27 mouse cellular contexts compared by ENCODE assay signal in the genomic region with DNA sequence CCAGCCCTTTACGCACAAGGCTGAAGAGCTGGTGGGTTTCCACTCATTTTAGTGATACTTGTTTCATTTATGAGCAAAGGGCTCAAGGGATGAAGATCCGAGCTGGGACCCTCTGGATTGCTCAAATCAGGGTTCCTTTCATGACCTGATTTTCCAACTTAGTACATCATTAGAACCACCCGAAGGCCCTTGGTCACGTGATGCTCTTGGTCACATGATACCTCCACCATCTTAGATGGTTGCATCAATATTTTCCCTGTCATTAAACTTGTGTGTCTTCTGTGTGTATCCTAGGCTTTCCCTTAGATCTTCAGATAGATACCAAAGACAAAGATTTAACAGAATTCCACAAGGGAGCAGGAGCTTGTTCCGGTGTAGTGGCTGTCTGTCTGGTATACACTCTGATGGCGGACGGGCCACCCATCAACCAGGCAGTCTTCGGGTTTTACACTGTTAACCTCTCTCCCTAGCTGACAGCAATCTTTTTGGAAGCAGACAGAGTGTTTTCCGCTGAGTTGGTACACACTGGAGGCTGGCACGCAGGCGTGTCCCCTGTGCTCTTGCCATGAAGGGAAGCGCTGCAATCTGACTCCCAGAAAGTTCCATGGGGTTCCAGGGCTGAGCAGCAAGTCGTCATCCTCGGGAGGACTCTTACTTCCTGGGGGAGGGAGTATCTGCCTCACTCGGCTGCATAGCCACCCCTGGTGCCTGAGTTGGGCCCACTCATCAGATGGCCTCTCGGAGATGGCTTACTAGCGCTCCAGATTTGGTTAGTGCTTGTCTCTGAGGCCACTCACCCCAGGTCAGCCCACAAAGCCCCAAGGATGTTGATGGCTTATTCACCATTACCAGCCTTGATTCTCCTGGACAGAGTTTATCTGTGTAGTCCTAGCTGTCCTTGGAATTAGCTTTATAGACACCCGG.
DNase-seq lines count a peak whose midpoint lies in the region; TF ChIP-seq lines count a peak whose summit lies in the region.
"Had no signal": no experiment of that assay in that cellular context is flagged by ENCODE, and none has a peak within 500 bp of the region (broad histone marks: within the 10 kb centered on the region; RNA-seq: fewer than 3 reads in every experiment).

No protein-coding gene starts in this region.

- H3K36me3 ChIP-seq in C2C12 (ENCODE audit: control insufficient read depth, insufficient read depth): no peaks in the 10 kb centered on the region
- H3K36me3 ChIP-seq: embryonic facial prominence, embryonic 15.5 days; intestine, embryonic 15.5 days; midbrain, embryonic 13.5 days; neural tube, embryonic 15.5 days had no signal

- peaks cover 78% of the 10 kb centered on the region for H3K79me3 ChIP-seq in C2C12 (ENCODE audit: low read depth)

- H3K79me2 ChIP-seq in C2C12 (ENCODE audit: control insufficient read depth, insufficient read depth): peaks cover 100% of the 10 kb centered on the region

- no peak for TF ChIP-seq CTCF in C2C12 (IDR thresholded peaks at IDR 0.05; ENCODE audit: control insufficient read depth, insufficient read depth, insufficient read length)

- no peak overlapping the region for H3K4me3 ChIP-seq in C2C12 (ENCODE audit: insufficient read depth, poor library complexity, severe bottlenecking)
- H3K4me3 ChIP-seq: embryonic facial prominence, embryonic 10.5 days; embryonic facial prominence, embryonic 15.5 days; forebrain, embryonic 13.5 days; intestine, embryonic 15.5 days; liver, embryonic 12.5 days; midbrain, embryonic 13.5 days; neural tube, embryonic 15.5 days had no signal

- peak; percentile 71 for DNase-seq in gastrocnemius, adult 18-20 months (ENCODE audit: low spot score)
- DNase-seq in gastrocnemius, postnatal 10 days: no peak
- peak; percentile 58 for DNase-seq in ES-CJ7 (ENCODE audit: low read depth, low spot score)
- DNase-seq in gastrocnemius, adult 8-10 months (ENCODE audit: low spot score in 2 of 2): peak; percentile 40 to 45
- no peak for DNase-seq in embryo, embryonic 10.5 days (ENCODE audit: low spot score)
- DNase-seq in neural tube, embryonic 10.5 days (ENCODE audit: extremely low spot score, low spot score): no peak
- DNase-seq in c-Kit-positive CD71-positive TER-119-positive erythroid progenitor cells, embryonic 14.5 days (ENCODE audit: low spot score): no peak
- DNase-seq: adrenal gland, postnatal 14 days; cerebellum, adult 18-20 months; cerebellum, postnatal 10 days; kidney, adult 2 months; kidney, postnatal 4 days; left cerebral cortex, postnatal 4 days; lung, adult 2 months; lung, postnatal 10 days; retina, postnatal 1 day; right cerebral cortex, postnatal 25 days; spleen, adult 18-20 months; thymus, postnatal 25 days had no signal

- no peaks in the 10 kb centered on the region for H3K27me3 ChIP-seq in C2C12 (ENCODE audit: control insufficient read depth, insufficient read depth, insufficient read length)
- H3K27me3 ChIP-seq: embryonic facial prominence, embryonic 15.5 days; forebrain, embryonic 13.5 days; intestine, embryonic 15.5 days; liver, embryonic 12.5 days; neural tube, embryonic 15.5 days had no signal

- H3ac ChIP-seq in C2C12 (ENCODE audit: control insufficient read depth, insufficient read length, low read depth): no peak overlapping the region

TF ChIP-seq in C2C12, 6 proteins besides CTCF, POLR2A, EP300 and RAD21:
- no peak for TF ChIP-seq CEBPB (IDR thresholded peaks at IDR 0.05; ENCODE audit: low read depth)
- TF ChIP-seq USF1 (IDR thresholded peaks at IDR 0.05; ENCODE audit: low read depth): peak; percentile 40

Comparison
In these comparisons a context has a peak if more than half of its experiments do, and no peak if none do; other contexts are left out.
1. DNase-seq: peak in gastrocnemius, adult 18-20 months (single experiment), ES-CJ7 (single experiment) and gastrocnemius, adult 8-10 months (2 of 2); none in gastrocnemius, postnatal 10 days (single experiment), embryo, embryonic 10.5 days (single experiment), neural tube, embryonic 10.5 days (single experiment) and c-Kit-positive CD71-positive TER-119-positive erythroid progenitor cells, embryonic 14.5 days (single experiment).